In genomic region chr10:99526148-99526547, GRCm38 (mm10) we compare ENCODE assay signal across 25 mouse cellular contexts.
A peak's percentile ranks its signal among the peaks of the same experiment; 100 is the strongest.
DNase-seq lines count a peak whose midpoint lies in the region.
"Had no signal": no experiment of that assay in that cellular context is flagged by ENCODE, and none has a peak within 500 bp of the region (broad histone marks: within the 10 kb centered on the region; RNA-seq: fewer than 3 reads in every experiment).

No protein-coding gene starts in this region.

- DNase-seq in adrenal gland, adult (ENCODE audit: inconsistent age in 2 of 2, low spot score in 1 of 2) = peak; percentile 76 to 87
- no peak for DNase-seq in adrenal gland, postnatal 4 days (ENCODE audit: low spot score in 2 of 2)
- peak; percentile 78 for DNase-seq in adrenal gland, adult 2 months
- DNase-seq in adrenal gland, postnatal 14 days = peak; percentile 37
- DNase-seq in limb, embryonic 10.5 days (ENCODE audit: low spot score) = no peak
- no peak for DNase-seq in lung, postnatal 36 days
- DNase-seq in midbrain, embryonic 10.5 days (ENCODE audit: low spot score) = no peak
- DNase-seq: cerebellum, adult 11 months; cerebellum, adult 2 months; cerebellum, adult 9-11 months; embryo, embryonic 11 days; gastrocnemius, postnatal 10 days; gastrocnemius, postnatal 36 days; heart, adult 18-20 months; heart, postnatal 14 days; heart, postnatal 4 days had no signal

- no peaks in the 10 kb centered on the region for H3K36me3 ChIP-seq in limb, embryonic 10.5 days
- H3K36me3 ChIP-seq in midbrain, embryonic 10.5 days = no peaks in the 10 kb centered on the region
- H3K36me3 ChIP-seq: embryonic facial prominence, embryonic 10.5 days; embryonic facial prominence, embryonic 13.5 days; forebrain, embryonic 12.5 days; forebrain, embryonic 15.5 days; heart, embryonic 10.5 days; heart, embryonic 13.5 days had no signal

- H3K9me3 ChIP-seq in limb, embryonic 10.5 days (replicated peaks) = no peaks in the 10 kb centered on the region
- H3K9me3 ChIP-seq in midbrain, embryonic 10.5 days (replicated peaks) = no peaks in the 10 kb centered on the region
- H3K9me3 ChIP-seq: embryonic facial prominence, embryonic 10.5 days; embryonic facial prominence, embryonic 13.5 days; forebrain, embryonic 12.5 days; forebrain, embryonic 15.5 days; heart, embryonic 10.5 days; heart, embryonic 13.5 days had no signal

- 88% methylated on average over 4 of the region's 4 CpGs for WGBS in limb, embryonic 10.5 days
- 89% methylated on average over 4 of the region's 4 CpGs for WGBS in midbrain, embryonic 10.5 days

- H3K27me3 ChIP-seq in limb, embryonic 10.5 days (ENCODE audit: low read depth, poor library complexity, severe bottlenecking) = no peaks in the 10 kb centered on the region
- H3K27me3 ChIP-seq in midbrain, embryonic 10.5 days (ENCODE audit: low read depth, poor library complexity, severe bottlenecking) = no peaks in the 10 kb centered on the region
- H3K27me3 ChIP-seq: embryonic facial prominence, embryonic 13.5 days; forebrain, embryonic 12.5 days; forebrain, embryonic 15.5 days; heart, embryonic 13.5 days had no signal

- H3K4me1 ChIP-seq in limb, embryonic 10.5 days = peaks cover 19% of the 10 kb centered on the region
- peaks cover 14% of the 10 kb centered on the region for H3K4me1 ChIP-seq in midbrain, embryonic 10.5 days

- H3K27ac ChIP-seq in limb, embryonic 10.5 days = peak overlapping the region; percentile 25; the same call in 1 of the 2 replicates
- H3K27ac ChIP-seq in midbrain, embryonic 10.5 days (replicated peaks) = no peak overlapping the region
- H3K27ac ChIP-seq: embryonic facial prominence, embryonic 10.5 days; embryonic facial prominence, embryonic 13.5 days; forebrain, embryonic 12.5 days; forebrain, embryonic 15.5 days; heart, embryonic 10.5 days; heart, embryonic 13.5 days; hindbrain, embryonic 14.5 days; hindbrain, postnatal 0 days had no signal

- no peak overlapping the region for H3K4me3 ChIP-seq in limb, embryonic 10.5 days
- H3K4me3 ChIP-seq in midbrain, embryonic 10.5 days = no peak overlapping the region
- H3K4me3 ChIP-seq: embryonic facial prominence, embryonic 10.5 days; embryonic facial prominence, embryonic 13.5 days; erythroblast, embryonic 14.5 days; forebrain, embryonic 12.5 days; forebrain, embryonic 15.5 days; heart, embryonic 10.5 days; heart, embryonic 13.5 days had no signal

Comparison
In these comparisons a context has a peak if more than half of its experiments do, and no peak if none do; other contexts are left out.
1. DNase-seq: peak in adrenal gland, adult (2 of 2), adrenal gland, adult 2 months (single experiment) and adrenal gland, postnatal 14 days (single experiment); none in adrenal gland, postnatal 4 days (0 of 2), limb, embryonic 10.5 days (single experiment), lung, postnatal 36 days (single experiment) and midbrain, embryonic 10.5 days (single experiment).